Mouse (Mus musculus) lung, postnatal 25 days (tissue): Measurements from ENCODE around the gene Hdac5.

Source experiments
- DNase-seq: peaks from one replicate; pipeline ENCODE4 v3.0.0; 2022; ENCODE audit warnings: low spot score

Gene Hdac5

DNA sequence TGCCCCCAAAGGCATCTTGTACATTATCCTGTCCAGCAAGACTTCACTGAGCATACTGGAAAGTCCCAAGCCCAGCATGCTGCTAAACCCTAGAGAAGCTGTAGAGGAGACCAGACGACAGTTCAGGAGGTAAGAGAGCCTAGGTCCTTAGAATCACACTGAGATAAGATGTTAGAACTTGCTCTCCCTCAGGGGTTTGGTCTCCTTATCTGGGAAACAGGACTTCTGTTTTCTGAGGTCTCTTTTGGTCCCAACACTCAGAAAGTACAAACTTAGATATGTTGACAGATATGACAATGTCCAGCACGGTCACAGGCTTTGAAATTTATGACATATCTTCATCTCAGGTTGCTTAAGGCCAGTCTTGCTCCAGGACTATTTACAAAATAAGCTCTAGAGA is 6.1 kb upstream of the Hdac5 start:
- no peak for DNase-seq

DNA sequence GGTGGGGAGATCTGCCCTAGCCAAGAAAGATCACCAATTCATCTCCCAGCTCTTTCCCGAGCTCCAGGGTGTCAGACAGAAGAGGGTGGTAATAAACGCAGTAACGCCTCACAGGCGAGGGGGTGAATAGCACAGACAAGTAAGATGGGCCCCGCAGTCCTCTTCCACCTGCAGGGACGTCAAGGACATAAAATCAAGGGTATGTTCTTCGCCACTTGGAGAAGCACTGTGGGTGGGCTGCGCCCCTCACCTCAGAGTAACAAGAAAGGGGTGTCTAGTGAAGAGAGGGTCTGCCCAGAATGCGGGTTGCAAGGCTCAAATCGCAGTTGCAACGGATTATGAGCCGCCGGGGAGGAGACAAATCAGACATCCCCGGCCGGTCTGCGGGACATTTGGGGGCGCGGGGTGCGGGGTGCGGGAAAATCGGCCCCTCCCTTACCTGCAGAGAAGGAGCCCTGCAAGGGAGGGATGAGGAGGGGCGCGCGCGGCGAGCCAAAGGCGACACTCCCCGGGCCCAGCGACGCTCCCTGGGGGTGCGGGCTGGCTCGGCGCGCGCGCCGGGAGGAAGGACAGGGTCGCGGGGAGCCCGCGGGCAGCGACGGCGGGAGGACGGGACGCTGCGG is 524 bp downstream of the Hdac5 start:
- no peak for DNase-seq

DNA sequence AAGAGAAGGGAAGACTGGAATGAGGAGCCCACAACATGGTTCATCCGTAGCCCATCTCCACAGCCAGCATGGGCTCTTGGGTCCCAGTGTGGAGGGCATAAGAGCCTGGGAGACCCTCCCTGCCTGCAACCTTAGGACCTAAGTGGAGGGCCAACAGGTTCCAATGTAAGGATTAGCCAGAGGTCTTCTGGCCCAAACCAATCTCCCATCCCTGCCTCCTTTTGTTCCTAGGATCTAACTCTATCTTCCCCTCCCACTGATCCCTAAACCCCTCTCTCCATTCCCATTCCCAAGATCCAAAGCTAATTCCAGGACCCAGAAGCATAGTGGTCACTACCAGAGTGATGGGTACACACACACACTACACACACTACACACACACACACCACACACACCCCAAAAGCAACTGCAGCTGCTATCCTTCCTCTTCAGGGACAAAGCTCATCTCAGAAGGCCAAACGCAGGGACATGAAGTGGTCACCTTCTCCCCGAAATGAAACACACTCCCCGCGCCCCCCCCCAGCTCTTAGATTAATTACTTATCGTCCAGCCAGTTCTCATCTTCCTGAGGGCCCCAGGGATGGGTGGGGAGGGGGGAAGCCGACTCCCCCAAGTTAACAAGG is 1.2 kb downstream of the Hdac5 start:
- no peak for DNase-seq

DNA sequence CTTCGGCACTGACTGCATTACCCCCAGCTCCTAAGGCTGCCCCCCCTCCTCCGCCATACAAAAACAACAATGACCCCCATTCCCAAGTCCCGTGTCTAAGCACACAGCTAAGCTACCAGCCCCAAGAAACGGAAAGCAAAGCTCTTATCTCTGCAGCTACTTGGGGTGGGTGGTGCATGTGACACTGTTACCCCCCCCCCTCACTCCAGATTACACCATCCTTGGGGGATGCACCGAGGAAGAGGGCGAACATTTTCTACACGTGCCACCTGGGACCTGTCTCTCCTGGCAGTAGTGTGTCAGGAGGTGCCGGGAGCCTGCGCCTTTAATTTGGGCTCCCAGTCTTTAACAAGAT is 1.8 kb downstream of the Hdac5 start:
- DNase-seq = no peak

DNA sequence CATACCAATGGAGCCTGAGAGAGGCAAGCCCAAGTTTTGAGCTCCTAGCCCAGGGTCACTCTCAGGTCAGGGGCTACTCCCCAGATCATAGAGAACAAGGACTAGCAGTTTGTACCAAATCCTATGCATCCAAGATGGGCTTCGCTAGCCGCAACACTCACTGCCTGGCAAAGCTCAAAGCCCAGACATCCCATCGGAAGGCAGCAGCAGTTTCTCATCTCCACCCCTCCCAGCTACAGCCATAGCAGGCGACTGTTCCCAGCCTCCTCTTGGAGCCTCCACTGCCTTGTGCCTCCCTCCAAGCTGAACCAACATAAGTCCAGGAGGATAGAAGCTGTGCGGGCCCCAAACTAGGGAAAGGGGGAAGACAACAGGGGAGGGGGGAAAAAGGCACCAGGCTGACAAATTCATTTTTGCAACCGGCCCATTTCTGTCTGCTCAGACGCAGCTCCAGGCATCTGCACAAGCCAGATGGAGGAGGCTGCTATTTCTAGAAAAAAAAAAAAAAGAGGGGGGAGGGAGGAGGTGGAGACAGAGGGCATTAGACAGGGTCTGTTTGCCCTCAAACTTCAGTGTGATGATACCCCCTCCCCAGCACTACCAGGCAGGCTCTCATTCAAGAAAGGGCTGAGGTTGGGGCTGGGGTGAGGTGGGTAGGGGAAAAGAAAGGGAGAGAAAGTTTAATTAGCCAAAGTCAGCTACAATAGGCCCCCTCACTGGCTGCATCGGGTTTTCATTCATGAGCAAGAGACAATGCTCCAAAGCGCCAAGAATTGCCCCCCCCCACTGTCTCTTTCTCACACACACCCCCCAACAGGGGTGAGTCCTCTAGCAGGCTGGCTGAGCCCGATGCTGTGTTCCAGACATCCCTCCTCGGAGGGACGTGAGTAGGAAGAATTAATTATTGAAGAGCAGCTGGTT is 2.4 kb downstream of the Hdac5 start:
- no peak for DNase-seq

DNA sequence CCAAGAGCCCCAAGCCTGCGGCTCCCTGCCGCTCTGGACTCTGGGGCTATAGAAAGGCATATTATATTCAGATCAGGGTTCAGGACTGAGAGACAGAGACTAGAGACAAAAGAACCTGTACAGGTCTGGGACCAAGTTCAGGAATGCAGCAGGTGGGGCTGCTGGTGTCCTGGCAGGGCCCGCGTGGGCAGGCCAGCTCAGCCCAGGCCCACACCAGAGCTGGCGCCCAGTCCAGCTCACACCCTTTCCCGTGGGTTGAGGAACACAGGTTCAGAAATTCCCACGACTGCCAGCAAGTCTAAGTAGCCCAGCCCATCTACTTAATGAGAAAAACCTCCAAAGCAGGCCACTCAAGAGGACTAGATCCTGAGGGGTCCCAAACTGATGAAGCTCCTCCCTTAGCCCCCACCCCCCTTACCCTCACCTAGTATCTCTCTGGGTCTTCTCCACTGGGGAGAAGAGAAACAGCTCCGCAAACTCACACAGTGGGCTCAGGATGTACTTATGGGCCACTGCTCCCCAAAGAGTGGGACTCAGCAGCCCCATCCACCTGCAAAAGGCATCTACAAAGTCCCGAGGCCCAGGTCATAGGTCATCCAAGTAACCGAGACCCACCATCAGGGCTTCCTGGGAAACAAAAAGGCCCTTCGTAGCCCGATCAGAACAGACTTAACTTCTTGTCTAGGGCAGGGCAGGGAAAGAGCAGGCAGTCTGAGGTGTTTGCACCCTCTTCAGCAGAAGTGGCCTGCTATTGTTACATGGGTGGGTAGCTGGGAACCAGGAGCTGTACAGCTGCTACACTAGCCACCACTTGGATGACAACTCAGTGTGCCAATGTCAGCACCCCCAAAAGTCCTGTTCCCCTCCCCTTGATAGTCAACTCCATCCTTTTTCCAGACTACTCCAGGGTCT is 3.6 kb downstream of the Hdac5 start:
- no peak for DNase-seq

DNA sequence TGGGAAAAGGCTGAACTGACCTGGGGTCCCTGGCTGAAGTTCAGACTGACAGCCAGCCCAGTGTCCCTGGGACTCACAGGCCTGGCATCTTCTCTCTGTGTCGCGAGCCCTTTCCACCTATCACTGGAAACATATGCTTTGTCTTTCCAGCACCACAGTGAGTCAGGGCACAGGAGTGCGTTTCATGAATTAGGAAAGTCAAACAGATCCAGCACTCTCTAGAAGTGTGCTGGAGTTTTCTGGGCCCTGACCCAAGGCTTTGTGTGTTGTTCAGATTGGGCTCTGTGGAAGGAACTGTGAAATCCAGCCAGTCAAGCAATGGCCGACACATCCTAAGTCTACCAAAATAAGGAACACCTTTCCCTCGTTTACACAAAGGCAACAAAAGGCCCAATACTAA is 4.7 kb downstream of the Hdac5 start:
- DNase-seq = peak; percentile 62

DNA sequence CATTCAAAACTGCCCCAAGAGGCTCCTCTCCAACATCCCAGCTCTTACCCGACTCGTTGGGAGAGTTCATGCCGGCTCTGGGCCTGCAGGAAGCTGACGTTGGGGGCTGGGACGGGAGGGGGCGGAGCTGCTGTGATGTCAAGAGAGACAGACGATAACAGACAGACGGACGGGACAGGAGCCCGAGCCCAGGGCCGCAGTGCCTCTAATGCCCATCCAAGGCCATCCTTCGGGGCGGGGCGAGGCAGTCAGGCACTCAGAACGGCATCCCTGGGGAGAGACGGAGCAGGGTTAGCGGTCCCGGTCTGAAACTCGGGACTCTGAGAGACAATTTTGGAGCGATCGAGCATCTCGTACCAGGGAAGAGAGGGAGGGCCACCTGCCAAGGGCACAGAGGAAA is 5.3 kb downstream of the Hdac5 start:
- no peak for DNase-seq

DNA sequence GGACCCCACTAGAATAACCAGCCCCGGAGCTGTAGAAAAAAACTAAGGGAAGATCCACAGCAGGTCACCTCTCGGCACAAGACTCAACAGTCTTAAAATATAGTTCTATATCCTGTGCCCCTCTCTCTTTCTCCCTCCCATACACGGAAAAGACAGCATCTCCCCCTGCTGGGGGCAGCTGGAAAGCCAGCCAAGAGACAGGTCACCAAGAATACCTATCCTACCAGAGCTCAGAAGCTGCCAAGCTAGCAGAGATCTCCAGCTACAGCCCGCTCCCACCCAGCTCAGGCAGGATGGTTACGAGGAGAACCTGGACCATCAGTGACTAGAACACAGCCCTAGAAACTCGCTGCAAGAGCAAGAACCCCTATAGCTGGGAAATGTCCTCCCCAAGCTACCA is 6.8 kb downstream of the Hdac5 start:
- no peak for DNase-seq

DNA sequence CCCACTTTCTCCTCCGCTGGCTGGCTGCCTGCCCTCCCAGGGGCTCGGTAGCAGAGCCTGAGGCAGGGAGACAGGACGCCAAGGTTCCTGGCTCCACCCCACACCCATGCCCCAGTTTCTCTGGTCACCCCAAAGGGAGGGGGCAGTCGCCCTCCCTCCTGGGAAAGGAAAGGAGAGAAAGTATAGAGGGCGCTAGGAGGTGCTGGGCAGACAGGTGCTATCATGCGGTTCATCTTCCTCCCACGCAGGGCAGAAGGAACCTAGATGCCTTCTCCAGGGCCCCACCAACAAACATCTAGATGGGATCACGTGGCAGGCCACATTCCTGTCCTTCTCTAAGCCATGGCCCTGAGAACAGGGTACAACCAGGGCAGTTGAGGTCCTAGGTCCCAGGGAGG is 8.0 kb downstream of the Hdac5 start:
- DNase-seq = no peak

DNA sequence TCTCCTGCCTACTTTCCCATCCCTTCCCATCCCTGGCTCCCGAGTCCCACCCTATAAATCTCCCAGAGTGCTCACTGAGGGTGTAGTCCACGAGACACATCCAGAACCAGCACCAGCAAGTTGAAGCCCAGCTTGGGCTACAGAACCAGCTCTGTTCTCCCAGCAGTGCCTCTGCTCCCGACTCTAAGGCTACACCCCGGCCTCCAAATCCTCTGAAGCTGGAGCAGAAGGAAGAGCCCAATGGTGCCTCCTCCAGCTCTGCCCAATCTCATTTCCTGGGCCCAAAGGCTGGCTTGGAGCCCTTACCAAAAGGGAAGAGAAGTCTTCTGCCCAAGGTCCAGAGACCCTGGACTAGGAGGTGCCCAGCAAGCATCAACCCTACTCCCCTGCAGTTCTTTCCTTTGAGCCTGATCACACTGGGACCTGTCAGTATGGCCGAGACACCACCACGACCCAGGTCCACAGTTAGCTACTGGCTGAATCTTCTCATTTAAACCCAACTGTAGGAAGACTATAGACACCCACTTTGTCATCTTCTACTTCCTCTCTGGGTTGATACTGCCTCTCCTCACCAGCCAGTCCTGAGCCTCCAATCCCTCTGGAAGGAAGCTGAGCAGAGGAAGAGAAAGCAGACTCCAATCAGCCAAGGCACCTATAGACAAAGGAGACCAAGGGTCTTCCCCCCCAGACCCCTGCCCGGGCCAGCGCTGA is 8.6 kb downstream of the Hdac5 start:
- no peak for DNase-seq

DNA sequence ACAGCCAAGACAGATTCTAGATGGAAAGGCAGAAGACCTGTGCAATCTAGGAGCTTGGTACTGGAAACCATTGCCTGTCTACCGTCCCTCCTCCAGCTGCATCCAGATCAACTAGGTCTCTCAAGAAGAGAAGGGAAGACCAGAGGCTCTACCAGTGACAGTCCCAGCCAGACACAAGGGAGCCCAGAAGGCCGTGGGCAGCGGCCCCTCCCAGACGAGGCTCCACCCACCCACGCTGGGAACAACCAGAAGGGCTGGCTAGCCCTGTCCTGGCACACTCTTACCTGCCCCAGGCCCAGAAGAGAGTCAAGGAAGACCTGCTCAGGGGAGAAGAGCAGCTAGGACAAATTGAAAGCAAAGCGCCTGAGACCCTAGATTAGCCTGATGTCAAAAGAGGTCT is 9.5 kb downstream of the Hdac5 start:
- no peak for DNase-seq

DNA sequence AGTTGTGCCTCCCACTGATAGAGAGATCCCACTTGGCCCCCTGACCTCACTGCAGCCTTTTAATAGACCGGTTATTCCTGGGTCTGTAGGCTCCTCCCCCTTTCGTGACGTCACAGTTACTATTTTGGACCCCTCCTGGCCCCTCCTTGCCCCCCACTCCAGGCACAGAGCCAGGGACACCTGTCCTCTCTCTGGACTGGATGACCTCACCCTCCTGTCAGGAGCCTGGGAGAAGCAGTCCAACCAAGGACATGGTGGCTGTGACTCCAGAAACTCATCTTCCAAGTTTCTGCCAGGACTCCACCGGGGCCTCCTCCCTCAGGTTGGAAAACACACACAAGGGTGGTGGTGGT is 10.0 kb downstream of the Hdac5 start:
- no peak for DNase-seq

DNA sequence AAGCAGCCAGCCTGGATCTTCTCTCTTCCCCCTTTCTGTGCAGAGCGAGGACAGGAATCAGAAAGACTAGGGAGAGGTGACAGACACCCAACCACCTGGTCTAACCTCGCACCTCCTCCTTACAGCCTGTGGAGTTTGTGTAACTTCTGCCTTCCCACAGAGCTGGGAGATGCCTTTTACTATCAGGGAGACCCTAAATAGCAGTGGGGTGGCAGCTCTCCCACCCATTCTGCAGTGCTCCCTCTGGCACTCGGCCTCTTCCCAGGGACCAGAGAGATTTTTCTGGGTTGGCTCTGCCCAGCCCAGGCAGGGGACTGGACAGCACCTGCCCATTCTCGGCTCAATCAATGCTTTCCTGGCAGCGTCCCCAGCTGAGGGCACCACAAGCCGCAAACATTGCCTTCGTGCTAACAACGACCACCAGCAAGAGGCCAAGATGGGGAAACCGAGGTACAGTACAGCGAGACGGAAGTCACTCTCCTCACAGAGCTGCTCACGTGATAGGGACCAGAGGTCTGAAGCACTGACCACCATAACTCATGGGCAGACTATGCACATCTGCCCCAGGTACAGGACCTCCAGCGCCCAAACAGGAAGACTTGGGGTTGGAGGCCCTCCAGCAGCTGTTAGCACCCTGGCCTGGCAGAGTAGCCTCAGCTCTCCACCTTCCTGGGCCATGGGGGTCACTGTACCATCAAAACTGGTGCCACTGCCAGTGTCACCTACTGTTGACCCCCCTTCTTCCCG is 10.5 kb downstream of the Hdac5 start:
- DNase-seq = no peak

DNA sequence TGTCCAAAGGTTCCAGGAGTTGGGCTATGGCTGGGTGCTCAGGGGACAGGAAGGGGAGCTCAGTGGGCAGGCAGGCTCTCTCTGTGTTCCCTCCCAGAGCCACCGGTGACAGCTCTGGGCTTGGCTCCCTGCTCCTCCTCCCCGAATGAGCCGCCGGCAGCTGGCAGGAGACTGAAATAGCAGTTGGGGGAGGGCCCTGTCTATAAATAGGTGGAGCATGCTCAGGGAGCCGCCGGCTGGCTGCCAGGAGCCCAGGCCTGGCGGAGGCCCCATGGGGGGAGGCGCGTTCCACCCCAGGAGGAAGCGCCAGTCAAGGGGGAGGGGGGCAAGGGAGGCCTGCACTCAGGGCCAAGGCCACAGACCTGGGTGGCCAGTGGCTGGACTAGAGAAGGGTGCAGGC is 11.2 kb downstream of the Hdac5 start:
- DNase-seq = peak; percentile 97

DNA sequence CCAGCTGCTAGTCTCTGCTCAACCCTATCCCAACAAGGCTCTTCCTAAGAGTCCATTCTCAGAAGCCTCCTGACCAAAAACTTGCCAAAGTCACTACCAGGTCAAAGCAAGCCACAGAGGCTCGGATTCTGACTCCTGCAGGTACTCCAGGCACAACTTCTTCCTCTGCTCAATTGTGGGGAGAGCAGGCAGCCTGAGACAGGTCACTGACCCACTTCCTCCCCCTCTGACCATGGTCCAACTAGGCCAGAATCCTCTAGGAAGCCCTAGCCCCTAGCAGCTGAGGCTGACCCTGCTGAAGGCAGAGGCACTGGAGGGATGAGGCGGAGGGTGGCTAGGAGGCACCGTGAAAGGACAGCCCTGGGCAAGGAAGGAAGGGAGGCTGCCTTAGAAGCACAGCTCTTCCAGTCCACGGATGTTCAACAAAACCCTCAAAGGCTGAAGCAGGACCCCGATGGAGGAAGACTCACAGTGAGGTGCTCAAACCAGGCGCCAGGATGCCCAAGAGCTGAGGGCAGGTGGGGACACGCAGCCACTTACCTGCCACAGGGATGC is 12.0 kb downstream of the Hdac5 start:
- no peak for DNase-seq

DNA sequence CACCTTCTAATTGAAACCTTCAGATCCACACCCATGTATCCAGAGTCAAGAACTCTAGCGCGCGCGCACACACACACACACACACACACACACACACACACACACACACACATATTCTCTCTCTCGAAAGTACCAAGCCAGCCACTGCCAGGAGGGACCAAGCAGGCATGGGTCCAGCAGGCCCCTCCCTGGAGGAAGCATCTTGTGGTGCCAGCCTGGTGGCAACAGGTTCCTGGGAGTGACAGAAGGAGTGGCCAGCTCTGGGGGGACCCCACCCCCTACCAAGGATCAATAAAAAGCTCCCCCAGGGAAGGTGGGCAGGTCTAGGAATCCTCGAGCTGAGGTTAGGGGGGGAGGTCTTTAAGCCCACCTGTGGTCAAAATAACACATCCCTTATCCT is 12.6 kb downstream of the Hdac5 start:
- no peak for DNase-seq

DNA sequence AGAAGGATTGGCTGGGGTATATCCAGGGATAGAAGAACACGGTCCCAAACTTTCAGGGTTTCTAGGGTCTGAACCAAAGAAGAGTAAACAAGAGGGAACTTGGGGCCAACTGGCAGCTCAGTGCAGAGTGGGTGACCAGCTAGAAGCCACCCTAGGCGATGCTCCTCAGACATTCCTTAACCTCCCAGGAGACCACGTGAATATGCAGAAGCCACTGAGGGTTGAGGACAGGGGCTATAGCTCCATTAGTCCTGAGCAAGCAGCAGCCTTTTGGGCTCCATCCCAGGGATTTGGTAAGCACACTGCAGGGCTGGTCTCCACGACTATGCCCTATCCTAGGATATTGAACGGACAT is 13.1 kb downstream of the Hdac5 start:
- DNase-seq = no peak

DNA sequence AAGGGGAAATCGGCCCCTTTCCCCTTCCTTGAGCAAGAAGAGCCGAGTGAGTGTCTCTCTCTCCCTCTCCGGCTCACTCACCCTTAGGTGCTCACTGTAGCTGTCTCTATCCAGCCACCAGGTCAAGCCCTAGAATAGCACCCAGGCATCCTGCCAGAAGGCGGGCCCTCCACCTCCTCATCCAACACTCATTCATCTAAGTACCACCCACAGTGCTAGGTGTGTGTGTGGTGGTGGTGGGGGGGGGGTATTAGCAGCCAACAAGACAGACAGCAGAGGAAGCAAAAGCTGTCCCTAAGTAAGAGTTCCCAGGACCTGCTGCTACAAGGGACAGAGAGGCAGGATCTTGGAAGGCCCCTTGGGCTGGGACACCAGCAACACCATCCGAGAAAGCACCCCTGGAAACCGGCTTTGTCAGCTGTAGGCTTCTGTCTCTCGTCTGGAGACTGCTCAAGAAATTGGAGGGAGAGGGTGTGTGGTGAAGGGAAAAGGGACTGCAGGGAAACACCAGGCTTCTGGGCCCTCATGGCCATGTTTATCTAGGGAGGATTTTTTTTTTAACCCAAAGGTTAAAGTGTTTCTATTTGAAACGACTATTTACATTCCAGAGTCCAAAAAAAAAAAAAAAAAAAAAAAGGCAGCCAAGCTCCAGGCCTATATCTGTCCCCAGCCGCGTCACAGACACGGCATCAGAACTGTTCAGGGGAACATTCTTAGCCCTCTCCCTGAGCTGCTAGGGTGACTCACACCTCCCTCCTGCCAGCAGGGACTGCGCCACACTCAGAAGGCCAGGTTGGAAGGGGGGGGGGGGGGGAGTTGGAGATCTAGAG is 13.7 kb downstream of the Hdac5 start:
- DNase-seq = peak; percentile 82

DNA sequence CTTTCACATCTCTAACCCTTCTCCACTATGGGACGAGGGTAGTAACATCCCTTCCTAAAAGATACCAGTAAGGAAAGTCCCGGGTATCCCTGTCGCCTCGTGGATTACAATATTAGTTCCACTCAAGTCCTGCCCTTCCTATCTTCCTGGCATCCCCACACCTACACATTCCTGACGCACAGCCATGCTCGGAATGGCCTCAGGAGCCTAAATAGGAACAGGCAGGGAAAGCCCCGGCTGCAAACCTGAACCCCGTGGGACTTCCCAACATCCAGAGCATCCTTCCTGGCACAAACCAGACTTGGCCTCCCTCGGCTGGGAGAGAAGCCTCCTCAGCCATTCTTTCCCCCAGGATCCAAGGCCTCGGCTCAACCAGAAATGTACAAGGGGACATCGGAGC is 14.5 kb downstream of the Hdac5 start:
- no peak for DNase-seq
